ENCODE assay signal across 17 mouse cellular contexts in the genomic region with DNA sequence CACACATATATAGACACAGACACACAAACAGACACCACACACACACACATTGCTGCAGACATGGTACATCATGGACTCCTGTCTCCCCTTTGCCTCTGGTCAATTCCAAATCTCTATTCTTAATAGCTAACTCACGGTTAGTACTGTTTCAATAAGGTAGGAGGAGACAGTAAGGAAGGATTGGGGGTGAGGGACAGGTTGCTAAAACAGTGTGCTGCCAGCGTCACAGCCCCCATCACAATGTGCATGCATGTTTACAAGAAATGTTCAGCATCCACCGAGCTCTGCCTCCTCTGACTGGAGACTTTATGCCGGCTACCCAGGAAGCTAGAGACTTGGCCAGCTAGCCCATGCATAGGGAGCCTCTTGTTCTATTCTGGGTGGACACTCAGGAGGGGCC. TPM values are rescaled to one million over a fixed set of nuclear protein-coding genes. Genes with fewer than 3 reads are reported as not detected.
A peak's percentile ranks its signal among the peaks of the same experiment; 100 is the strongest.
DNase-seq lines count a peak whose midpoint lies in the region; ATAC-seq and TF ChIP-seq lines count a peak whose summit lies in the region.
"Had no signal": no experiment of that assay in that cellular context is flagged by ENCODE, and none has a peak within 500 bp of the region (broad histone marks: within the 10 kb centered on the region; RNA-seq: fewer than 3 reads in every experiment).

No protein-coding gene starts in this region.

- ATAC-seq in kidney, embryonic 14.5 days (ENCODE audit: low FRiP score, low TSS enrichment) = no peak
- ATAC-seq: activated CD4-positive, CD25-positive, alpha-beta regulatory T cell, adult 4 months; inflammation-experienced regulatory T-cells, adult 6 months; lung, postnatal 0 days had no signal

- H3K4me3 ChIP-seq in layer of hippocampus, adult 2 months = peak overlapping the region; percentile 27
- no peak overlapping the region for H3K4me3 ChIP-seq in kidney, embryonic 14.5 days (ENCODE audit: low read length)
- H3K4me3 ChIP-seq: heart, embryonic 15.5 days; kidney, embryonic 15.5 days; liver, embryonic 13.5 days; midbrain, embryonic 12.5 days had no signal

- DNase-seq in layer of hippocampus, adult 2 months (ENCODE audit: low spot score in 2 of 2) = no peak
- DNase-seq in layer of hippocampus, adult 9-10 months (ENCODE audit: low spot score) = no peak
- DNase-seq in thymus, postnatal 4 days = peak; percentile 30
- no peak for DNase-seq in thymus, postnatal 25 days
- DNase-seq in induced T-regulatory cell, adult 2 months (ENCODE audit: low read depth) = peak; percentile 71
- DNase-seq in frontal cortex, postnatal 14 days (ENCODE audit: low spot score in 2 of 2) = no peak
- DNase-seq: cerebellum, adult 11 months; cerebellum, postnatal 36 days; heart, adult 11 months; liver, embryonic 13.5 days had no signal

- no peak for TF ChIP-seq CTCF in layer of hippocampus, adult 2 months (conservative IDR thresholded peaks at IDR 0.05)

- H3K27me3 ChIP-seq in kidney, embryonic 14.5 days (ENCODE audit: control insufficient read depth, insufficient read depth, low read length) = no peaks in the 10 kb centered on the region

- H3K4me1 ChIP-seq in kidney, embryonic 14.5 days (ENCODE audit: control insufficient read depth, insufficient read depth, low read length) = peaks cover 17% of the 10 kb centered on the region
- H3K4me1 ChIP-seq: heart, embryonic 15.5 days; liver, embryonic 13.5 days had no signal

- no peaks in the 10 kb centered on the region for H3K9me3 ChIP-seq in kidney, embryonic 14.5 days (ENCODE audit: control insufficient read depth, low read length)
- H3K9me3 ChIP-seq: heart, embryonic 15.5 days; kidney, embryonic 15.5 days; liver, embryonic 13.5 days; midbrain, embryonic 12.5 days had no signal

- no peak overlapping the region for H3K4me2 ChIP-seq in kidney, embryonic 14.5 days (replicated peaks; ENCODE audit: low read depth, low read length)
- H3K4me2 ChIP-seq: heart, embryonic 15.5 days; kidney, embryonic 15.5 days; liver, embryonic 13.5 days; midbrain, embryonic 12.5 days had no signal

- no peak overlapping the region for H3K9ac ChIP-seq in kidney, embryonic 14.5 days (ENCODE audit: low read depth, low read length)
- H3K9ac ChIP-seq: heart, embryonic 15.5 days; kidney, embryonic 15.5 days; liver, embryonic 13.5 days; midbrain, embryonic 12.5 days had no signal

- H3K27ac ChIP-seq in layer of hippocampus, adult 2 months = peak overlapping the region; percentile 97
- H3K27ac ChIP-seq in kidney, embryonic 14.5 days (ENCODE audit: low read depth, low read length) = no peak overlapping the region; the same call in 1 of the 2 replicates
- H3K27ac ChIP-seq: heart, embryonic 15.5 days; kidney, embryonic 15.5 days; liver, embryonic 13.5 days; midbrain, embryonic 12.5 days had no signal

- WGBS in kidney, embryonic 14.5 days = 60% methylated on average over 4 of the region's 4 CpGs

- no peaks in the 10 kb centered on the region for H3K36me3 ChIP-seq in kidney, embryonic 14.5 days (ENCODE audit: control insufficient read depth, insufficient read depth, low read length)
- H3K36me3 ChIP-seq: heart, embryonic 15.5 days; kidney, embryonic 15.5 days; liver, embryonic 13.5 days had no signal

RNA-seq across cellular contexts. Expression of gene Bcl11b, which starts 9.0 kb away (rescaled TPM):
- 100 to 1,000 TPM; 144 to 145 TPM for total RNA-seq in layer of hippocampus, adult 2 months (2021)
- polyA plus RNA-seq in kidney, embryonic 14.5 days (2014; fragmentation: Nextera tagmentation; extraction: Ambion mirVana) = 3.5 and 5.3 TPM in 2 replicates

Comparison
In these comparisons a context has a peak if more than half of its experiments do, and no peak if none do; other contexts are left out.
1. DNase-seq: peak in thymus, postnatal 4 days (single experiment) and induced T-regulatory cell, adult 2 months (single experiment); none in layer of hippocampus, adult 2 months (0 of 2), layer of hippocampus, adult 9-10 months (single experiment), thymus, postnatal 25 days (single experiment) and frontal cortex, postnatal 14 days (0 of 2).